Mouse (Mus musculus): ENCODE measurements around the gene Tmem150a.

Gene Tmem150a

DNA sequence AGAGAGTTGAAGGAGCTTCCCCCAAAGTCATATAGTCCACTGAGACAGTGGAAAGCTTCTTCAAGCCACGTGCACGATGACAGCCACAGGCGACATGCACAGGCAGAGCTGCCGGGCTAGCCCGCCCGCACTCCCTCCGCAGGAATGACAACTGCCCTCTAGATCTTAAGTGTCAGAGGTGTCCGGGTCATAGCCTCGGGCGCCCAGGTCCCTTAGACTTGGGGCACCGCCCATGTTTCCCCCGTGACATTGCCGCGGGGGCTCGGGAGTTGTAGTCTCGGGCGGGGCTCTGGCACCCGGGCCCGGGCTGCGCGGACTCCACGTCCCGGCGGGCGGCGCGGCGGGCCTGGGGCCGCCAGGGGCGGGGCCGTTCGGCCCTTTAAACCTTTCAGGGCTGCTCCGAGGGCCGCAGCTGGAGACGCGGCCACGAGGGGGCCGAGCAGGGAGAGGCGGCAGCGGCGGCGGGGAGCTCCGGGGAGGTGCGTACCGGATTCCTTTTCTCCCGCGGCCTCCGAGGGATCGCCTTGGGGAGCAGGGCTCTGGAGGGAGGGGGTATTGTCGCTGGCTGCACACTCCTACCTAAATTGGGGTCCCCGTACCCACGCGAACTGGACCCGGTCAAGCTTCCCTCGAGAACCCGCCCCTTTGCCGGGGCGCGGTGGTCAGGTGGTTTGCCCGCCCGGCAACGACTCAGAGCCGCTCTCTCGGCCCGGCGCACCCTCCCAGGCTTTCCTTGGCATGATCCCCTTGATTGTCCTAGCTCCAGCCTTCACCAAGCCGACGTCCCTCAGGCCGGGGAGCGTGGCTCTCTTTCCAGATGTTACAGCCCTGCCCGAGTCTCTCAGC lies at the start of gene Tmem150a:
Gene Tmem150a (plus strand): TSS at position 382 of the 846 bp plus-strand sequence.
- in situ Hi-C loops (cut with MboI, MseI), result loop anchor here in 1 of 2 experiments (5.0 kb wide), 1 partner anchor 37 kb away; the partner anchor contains the start of gene Vamp8

DNA sequence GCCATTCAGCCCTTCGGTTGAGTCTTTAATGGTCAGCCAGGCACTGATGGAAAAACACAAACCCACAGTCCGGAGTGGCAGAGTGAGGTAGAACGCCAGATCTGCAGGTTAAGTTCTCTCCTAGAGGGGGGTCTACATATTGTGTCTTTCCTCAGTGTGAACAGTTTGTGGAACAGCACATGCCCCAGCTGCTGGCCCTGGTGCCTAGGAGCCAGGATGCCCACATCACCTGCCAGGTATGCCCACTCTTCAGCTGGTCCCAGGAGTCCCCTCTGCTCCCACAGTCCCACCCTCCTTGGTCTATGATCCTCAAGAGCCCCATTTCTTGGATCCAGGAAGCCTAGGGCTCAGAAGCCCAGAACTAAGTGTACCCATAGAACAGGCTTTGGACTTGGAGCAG lies 43.0 kb upstream of the Tmem150a start:
- in situ Hi-C loops (cut with MboI, MseI), result no loop called here

DNA sequence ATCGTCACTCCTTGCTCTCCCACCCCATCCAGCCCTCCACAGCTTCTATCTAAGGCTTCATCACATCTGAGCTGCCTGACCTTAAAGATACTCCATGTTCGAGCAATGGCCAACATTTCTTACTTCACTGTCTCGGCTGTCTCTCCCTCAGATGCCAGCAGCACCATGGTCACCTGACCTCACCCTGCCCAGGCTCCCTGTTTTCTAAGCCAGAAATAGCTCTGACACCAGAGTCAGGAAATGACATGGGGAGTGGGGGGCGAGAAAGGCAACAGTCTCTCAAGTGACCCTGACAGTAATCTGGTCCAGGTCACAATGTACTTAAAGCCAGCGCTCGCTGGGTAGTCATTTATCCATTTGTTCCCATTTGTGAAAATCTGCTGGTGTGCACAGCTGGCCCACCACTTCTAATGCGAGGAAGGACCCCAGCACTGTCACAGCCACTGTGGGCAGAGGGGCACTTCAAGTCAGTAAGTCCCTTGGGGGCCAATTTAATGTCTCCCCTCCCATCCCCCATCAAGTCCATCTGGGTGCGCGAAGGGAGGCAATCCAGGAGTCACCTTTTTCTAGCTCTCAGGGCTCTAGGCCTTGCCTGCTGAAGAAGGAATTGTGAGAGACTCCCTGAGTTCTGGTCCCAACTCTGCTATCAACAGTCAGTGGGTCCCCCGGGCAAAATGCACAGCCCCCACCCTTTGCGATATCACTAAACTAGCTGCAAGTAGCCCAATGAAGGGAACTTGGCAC lies 42.0 kb upstream of the Tmem150a start:
- in situ Hi-C loops (cut with MboI, MseI), result no loop called here

GRCm38 (mm10) chr6:72315384-72315783 lies 39.9 kb upstream of the Tmem150a start:
- in situ Hi-C loops (cut with MboI, MseI), result no loop called here

DNA sequence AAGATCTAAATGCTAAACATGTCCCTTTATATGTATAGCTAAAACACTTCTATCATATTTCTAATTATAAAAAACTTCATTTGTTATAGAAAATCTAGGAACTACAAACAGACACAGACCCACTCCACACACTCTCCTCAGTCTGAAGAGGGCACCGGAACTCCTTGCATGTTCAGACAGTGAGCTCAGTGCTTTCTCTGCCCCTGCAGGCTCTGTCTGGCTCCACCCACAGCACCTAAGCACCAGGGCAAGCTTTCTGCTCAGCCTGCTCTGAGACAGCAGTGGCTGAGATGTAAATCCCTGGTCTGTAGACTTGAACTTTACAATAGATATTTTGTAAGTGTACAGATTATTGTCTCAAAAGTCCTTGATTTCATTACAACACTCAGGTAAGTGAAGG lies 39.2 kb upstream of the Tmem150a start:
- in situ Hi-C loops (cut with MboI, MseI), result no loop called here

GRCm38 (mm10) chr6:72318440-72318839 lies 36.8 kb upstream of the Tmem150a start:
- in situ Hi-C loops (cut with MboI, MseI), result no loop called here

- in situ Hi-C loops (cut with MboI, MseI), result no loop called here
Measured at GRCm38 (mm10) chr6:72319019-72319418, 36.2 kb upstream of the Tmem150a start.

- in situ Hi-C loops (cut with MboI, MseI), result no loop called here
Measured at GRCm38 (mm10) chr6:72322936-72323335, 32.3 kb upstream of the Tmem150a start.

DNA sequence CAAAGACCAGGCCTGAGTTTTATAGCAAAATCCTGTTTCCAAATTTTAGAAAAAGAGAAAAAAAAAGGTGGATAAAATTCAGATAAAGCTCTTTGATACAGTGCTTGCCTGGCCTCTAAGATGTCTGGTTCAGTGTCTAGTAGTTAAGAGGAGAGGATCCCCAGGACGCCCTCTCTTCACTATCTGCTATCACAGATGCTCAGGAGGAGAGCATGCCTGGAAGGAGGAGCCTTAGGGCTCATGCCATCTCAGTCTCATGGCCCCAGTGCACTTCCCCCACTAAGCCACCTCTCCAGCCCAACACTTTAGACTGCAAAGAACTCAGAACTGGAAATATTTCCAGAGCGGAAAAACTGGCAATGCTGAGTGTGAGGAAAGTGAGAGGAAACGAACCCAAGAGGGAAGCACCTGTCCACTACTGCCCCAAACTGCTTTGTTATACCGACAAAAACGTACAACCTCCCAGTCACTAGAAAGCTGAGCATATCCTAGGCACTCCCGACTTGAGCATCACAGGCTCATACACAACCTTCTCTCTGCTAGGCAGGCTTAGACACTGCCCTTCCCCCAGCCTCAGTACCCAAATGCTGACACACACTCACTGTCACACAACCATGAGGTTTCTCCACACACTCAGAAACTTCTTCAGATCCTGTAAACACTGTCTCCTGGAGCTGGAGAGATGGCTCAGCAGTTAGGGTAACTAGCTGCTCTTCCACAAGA lies 31.3 kb upstream of the Tmem150a start:
- in situ Hi-C loops (cut with MboI, MseI), result no loop called here

DNA sequence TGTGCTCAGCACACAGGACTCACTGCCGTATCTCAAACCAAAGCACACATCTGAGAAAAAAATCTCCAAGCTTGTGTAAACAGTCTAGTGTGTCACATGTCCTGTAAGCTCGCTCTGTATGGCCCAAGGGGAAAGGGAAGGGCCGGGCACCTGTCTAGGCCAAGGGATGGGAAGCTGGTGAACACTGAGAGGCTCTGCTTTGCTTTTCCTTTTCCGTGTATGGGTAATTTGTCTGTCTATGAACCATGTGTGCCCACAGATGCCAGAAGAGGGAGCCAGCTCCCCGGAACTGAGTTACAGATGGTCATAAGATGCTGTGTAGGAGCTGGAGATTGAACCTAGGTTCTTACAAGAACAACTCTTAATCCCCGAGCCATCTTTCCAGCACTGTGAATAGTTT lies 29.0 kb upstream of the Tmem150a start:
- in situ Hi-C loops (cut with MboI, MseI), result loop anchor here in 1 of 2 experiments (25.0 kb wide), 1 partner anchor 739 kb away; no protein-coding TSS in a partner anchor

DNA sequence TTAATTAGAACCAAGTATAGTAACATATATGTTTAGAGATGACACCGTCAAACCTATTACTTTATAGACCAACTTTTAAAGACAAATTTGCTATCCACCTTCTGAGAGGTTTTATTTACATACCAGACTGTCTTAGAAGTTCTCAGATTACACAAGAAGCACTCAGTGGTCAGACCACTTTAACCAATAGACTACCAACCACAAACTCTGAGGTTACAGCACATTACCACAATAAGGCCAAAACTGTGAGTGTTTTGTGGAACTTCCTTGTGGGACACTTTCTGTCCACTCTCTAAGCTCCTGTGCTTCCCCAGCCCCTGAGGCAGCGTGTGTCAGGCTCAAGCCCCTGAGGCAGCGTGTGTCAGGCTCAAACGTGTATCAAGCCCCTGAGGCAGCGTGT lies 26.2 kb upstream of the Tmem150a start:
- in situ Hi-C loops (cut with MboI, MseI), result loop anchor here in 1 of 2 experiments (25.0 kb wide), 1 partner anchor 742 kb away; no protein-coding TSS in a partner anchor

DNA sequence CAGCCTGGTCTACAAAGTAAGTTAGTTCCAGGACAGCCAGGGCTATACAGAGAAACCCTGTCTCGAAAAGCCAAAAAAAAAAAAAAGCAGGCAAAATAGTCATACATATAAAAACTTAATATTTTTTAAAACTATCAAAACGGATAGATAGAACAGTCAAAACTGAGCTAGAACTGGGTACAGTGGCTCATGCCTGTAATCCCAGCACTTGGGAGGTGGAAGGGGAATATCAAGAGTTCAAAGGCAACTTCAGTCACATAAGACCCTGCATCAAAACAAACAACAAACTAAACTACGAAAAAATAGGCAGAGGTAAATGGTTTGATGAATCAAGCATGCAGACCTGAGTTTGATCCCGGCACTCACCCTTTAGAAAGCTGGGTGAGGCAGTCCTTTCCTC lies 25.1 kb upstream of the Tmem150a start:
- in situ Hi-C loops (cut with MboI, MseI), result loop anchor here (10.0 to 25.0 kb wide), 2 partner anchors 705 to 743 kb away; no protein-coding TSS in a partner anchor

DNA sequence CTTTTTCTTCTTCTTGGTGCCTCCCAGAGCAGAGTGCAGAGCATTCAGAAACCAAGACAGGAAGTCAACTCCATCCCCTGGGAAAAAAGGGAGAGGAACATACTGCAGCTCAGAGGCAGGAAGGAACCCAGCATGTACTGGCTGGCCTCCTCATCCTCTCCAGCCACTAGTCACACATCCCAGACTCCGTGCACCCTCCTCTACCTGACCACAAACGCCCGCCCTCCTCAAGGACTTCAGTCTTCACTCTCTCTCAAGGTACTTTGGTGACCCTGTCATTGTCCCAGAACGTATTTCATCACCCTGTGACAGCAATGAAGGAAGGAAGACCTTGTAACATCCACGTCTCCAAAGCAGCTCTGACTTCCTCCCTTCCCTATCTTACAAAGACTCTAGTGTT lies 22.1 kb upstream of the Tmem150a start:
- in situ Hi-C loops (cut with MboI, MseI), result loop anchor here (10.0 to 25.0 kb wide), 2 partner anchors 708 to 746 kb away; no protein-coding TSS in a partner anchor

DNA sequence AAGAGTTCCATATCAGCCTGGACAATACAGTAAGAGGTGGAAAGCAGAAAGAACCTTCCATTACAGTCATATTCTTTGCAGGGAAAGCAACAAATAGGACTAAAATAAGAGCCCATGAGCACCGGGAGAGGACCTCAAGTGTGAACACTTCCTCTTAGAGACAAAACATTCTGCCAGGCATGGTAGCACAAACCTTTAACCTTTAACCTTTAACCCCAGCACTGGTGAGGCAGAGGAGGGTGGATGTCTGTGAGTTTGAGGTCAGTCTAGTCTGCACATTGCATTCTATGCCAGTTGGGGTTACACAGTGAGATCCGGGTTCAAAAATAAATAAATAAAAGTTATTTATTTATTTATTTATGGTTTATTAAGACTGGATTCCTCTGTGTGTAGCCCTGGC lies 14.8 kb upstream of the Tmem150a start:
- in situ Hi-C loops (cut with MboI, MseI), result loop anchor here in 1 of 2 experiments (25.0 kb wide), 1 partner anchor 753 kb away; no protein-coding TSS in a partner anchor

DNA sequence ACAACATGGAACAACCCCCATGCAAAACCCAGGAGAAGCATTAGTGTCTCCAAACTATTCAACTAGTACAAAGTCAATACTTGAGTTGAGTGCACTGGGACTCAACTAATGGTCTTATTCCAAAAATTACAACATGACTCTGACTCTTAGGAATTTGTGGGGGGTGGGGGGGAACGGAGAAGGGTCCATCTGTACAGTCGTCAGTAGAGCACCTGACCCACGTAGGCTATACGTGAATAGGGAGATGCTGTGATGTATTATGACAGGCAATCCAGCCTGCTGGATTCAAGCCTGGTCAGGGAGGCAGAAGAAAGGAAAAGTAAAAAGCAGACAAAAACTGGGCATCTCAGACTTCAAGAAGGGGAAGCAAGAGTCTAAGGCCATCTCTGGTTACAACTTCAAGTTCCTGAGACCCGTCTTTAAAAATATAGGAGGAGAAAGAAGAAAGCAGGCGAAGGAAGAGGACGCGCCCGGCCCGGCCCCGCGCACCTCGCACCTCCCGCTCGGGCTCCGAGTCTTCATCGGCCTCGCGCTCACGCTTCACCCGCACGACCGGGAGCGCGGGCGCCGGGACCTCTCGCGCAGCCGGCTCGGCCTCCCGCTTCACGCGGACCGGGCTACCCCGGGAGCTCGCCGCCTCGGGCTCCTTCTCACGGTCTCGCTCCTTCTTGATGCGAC lies 10.7 kb upstream of the Tmem150a start:
- in situ Hi-C loops (cut with MboI, MseI), result loop anchor here in 1 of 2 experiments (5.0 to 25.0 kb wide), 2 partner anchors 208 to 757 kb away; no protein-coding TSS in a partner anchor

- in situ Hi-C loops (cut with MboI, MseI), result loop anchor here in 1 of 2 experiments (5.0 to 25.0 kb wide), 2 partner anchors 207 to 758 kb away; no protein-coding TSS in a partner anchor
Measured at GRCm38 (mm10) chr6:72345074-72345567, 10.1 kb upstream of the Tmem150a start, which contains the start of gene Usp39. TSS of gene Usp39 (minus strand) at chr6:72345184.

GRCm38 (mm10) chr6:72345633-72346032 lies 9.6 kb upstream of the Tmem150a start:
- in situ Hi-C loops (cut with MboI, MseI), result loop anchor here in 1 of 2 experiments (5.0 to 25.0 kb wide), 2 partner anchors 207 to 758 kb away; no protein-coding TSS in a partner anchor

DNA sequence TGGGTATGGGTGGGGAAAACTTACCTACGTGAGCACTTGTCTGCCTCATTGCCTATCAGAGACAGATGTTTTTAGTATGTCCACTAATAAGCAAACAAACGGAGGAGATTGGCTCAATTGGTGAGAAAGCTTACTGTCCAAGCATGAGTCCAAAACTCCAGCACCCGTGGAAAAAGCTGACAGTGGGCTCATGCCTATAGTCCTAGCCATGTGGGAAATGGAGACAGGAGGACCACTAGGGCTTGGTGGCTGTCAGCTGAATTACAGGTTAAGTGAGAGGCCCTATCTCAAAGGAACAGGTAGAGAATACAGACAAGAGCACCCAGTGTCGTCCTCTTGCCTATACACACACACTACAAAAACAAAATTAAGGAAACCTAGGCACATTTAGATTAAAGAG lies 9.0 kb upstream of the Tmem150a start:
- in situ Hi-C loops (cut with MboI, MseI), result loop anchor here in 1 of 2 experiments (5.0 to 25.0 kb wide), 2 partner anchors 206 to 759 kb away; no protein-coding TSS in a partner anchor

DNA sequence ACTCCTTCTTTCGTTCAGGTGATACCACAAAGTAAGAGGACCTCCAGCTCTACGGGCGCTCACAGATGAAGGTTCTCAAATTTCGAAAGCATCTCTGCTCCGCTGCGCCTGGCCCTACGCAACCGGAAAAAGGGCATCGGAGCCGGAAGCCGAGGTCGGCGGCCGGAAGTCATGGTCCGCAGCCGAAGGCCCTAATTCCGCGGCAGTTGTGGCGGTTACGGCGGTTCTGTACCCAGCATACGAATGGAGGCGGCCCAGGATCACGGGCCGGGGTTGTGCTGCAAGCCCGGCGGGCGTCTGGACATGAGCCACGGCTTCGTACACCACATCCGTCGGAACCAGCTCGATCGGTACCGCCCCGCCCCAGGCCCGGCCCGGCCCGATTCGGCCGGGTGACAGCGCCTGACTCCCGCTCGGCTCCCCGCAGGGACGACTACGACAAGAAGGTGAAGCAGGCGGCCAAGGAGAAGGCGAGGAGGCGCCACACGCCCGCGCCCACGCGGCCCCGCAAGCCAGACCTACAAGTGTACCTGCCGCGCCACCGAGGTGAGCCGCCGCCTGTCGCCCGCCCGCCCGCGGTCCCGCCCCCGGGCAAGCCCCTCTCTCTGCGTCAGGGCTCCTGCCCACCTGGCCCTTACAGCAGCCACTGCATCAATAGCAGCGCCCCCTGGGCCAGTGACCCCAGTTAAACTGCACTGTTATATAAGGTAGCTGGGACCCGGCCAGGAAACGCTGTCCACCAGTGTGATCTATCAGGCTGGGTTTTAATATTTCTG lies 7.9 kb upstream of the Tmem150a start, which contains the start of gene 0610030E20Rik:
Gene 0610030E20Rik (plus strand): TSS at position 152 of the 776 bp plus-strand sequence.
- in situ Hi-C loops (cut with MboI, MseI), result loop anchor here in 1 of 2 experiments (5.0 to 25.0 kb wide), 2 partner anchors 205 to 760 kb away; no protein-coding TSS in a partner anchor
